Mouse (Mus musculus) MEL (cell line): ENCODE results near the gene Slit2.
A peak's percentile ranks its signal among the peaks of the same experiment; 100 is the strongest.

Experiments
- CHD1 ChIP-seq: IDR thresholded peaks from 2 replicates; pipeline ENCODE4 v1.6.1; 2012; ENCODE audit warnings: low read depth, mild to moderate bottlenecking, inconsistent platforms, low read length, improper control_type of control experiment
- CTCF ChIP-seq, 3 experiments: IDR thresholded peaks in 2 of 3; conservative IDR thresholded peaks in 1 of 3; 2 replicates each; pipeline ENCODE4 v1.5.1; 2011 to 2012; ENCODE audit warnings: low read length in 3 of 3, low read depth in 2 of 3, mild to moderate bottlenecking in 2 of 3, improper control_type of control experiment in 1 of 3, inconsistent platforms in 1 of 3, mixed read lengths in 1 of 3, moderate library complexity in 1 of 3; ENCODE audit not compliant: control insufficient read depth in 1 of 3, insufficient read depth in 1 of 3, poor library complexity in 1 of 3, severe bottlenecking in 1 of 3
- NRF1 ChIP-seq: IDR thresholded peaks from 2 replicates; pipeline ENCODE4 v1.6.1; 2014; ENCODE audit warnings: low read depth, mild to moderate bottlenecking, inconsistent platforms, low read length, improper control_type of control experiment, moderate library complexity; ENCODE audit not compliant: poor library complexity, insufficient read depth, severe bottlenecking
- ZKSCAN1 ChIP-seq: IDR thresholded peaks from 2 replicates; pipeline ENCODE4 v1.6.1; 2012; ENCODE audit warnings: low read depth, mild to moderate bottlenecking, inconsistent platforms, low read length, improper control_type of control experiment, moderate library complexity

- TF ChIP-seq ZKSCAN1 = no peak
- no peak for TF ChIP-seq CHD1
- TF ChIP-seq NRF1 = no peak
- peak in 2 of 3 experiments; percentile 29 to 64; a peak in 4 of 6 replicates for TF ChIP-seq CTCF (IDR thresholded peaks at IDR 0.05 in 2 of 3, conservative IDR thresholded peaks at IDR 0.05 in 1 of 3; ENCODE audit: control insufficient read depth in 1 of 3, insufficient read depth in 1 of 3, low read depth in 2 of 3, low read length in 3 of 3, poor library complexity in 1 of 3, severe bottlenecking in 1 of 3)
These were observed 362.4 kb downstream of the Slit2 start for GRCm38 (mm10) chr5:48345095-48345982.
